Mouse (Mus musculus) heart, embryonic 14.5 days (tissue): Measurements from ENCODE around the gene F930015N05Rik. TPM values are rescaled to one million over a fixed set of nuclear protein-coding genes. Genes with fewer than 3 reads are reported as not detected.

Experiments
- ATAC-seq: fragments of 200-750 bp; cut with Nextera tagmentation; 2 replicates; pipeline ENCODE4 v1.8.0; 2017; ENCODE audit warnings: low read depth, moderate TSS enrichment; ENCODE audit not compliant: insufficient number of reproducible peaks, insufficient read depth, low FRiP score
- H3K27ac ChIP-seq, 2 experiments: fragments of 200-500 bp in 1 of 2; fragments of 300-500 bp in 1 of 2; sonication (generic) in 1 of 2; replicated peaks in 1 of 2; 2 replicates each; pipeline ENCODE4 v1.5.1; 2012 to 2014; ENCODE audit warnings: low read depth in 2 of 2, low read length in 2 of 2, control low read depth in 1 of 2, mild to moderate bottlenecking in 1 of 2, mixed read lengths in 1 of 2; ENCODE audit not compliant: control insufficient read depth in 1 of 2, insufficient read depth in 1 of 2
- H3K27me3 ChIP-seq: fragments of 300-500 bp; sonication (generic); 2 replicates; pipeline ENCODE4 v1.6.1; 2014; ENCODE audit warnings: mild to moderate bottlenecking, low read length, control low read depth; ENCODE audit not compliant: control insufficient read depth, insufficient read depth
- H3K36me3 ChIP-seq: fragments of 300-500 bp; sonication (generic); 2 replicates; pipeline ENCODE4 v1.6.1; 2014; ENCODE audit warnings: mild to moderate bottlenecking, control low read depth, low read length, mixed read lengths; ENCODE audit not compliant: control insufficient read depth, insufficient read depth
- H3K4me1 ChIP-seq, 2 experiments: fragments of 200-500 bp in 1 of 2; fragments of 300-500 bp in 1 of 2; sonication (generic) in 1 of 2; 2 replicates each; pipeline ENCODE4 v1.6.1; 2012 to 2014; ENCODE audit warnings: low read length in 2 of 2, control low read depth in 1 of 2, mixed read lengths in 1 of 2; ENCODE audit not compliant: control insufficient read depth in 2 of 2, insufficient read depth in 2 of 2
- H3K4me2 ChIP-seq: fragments of 300-500 bp; sonication (generic); 2 replicates; pipeline ENCODE4 v1.6.1; 2014; ENCODE audit warnings: mild to moderate bottlenecking, low read length
- H3K4me3 ChIP-seq, 2 experiments: fragments of 200-500 bp in 1 of 2; fragments of 300-500 bp in 1 of 2; sonication (generic) in 1 of 2; 2 replicates each; pipeline ENCODE4 v1.5.1; 2012 to 2014; ENCODE audit warnings: low read length in 2 of 2, mild to moderate bottlenecking in 2 of 2, control low read depth in 1 of 2, low read depth in 1 of 2, moderate library complexity in 1 of 2; ENCODE audit not compliant: control insufficient read depth in 1 of 2, insufficient read depth in 1 of 2
- H3K9ac ChIP-seq: fragments of 300-500 bp; sonication (generic); 2 replicates; pipeline ENCODE4 v1.6.1; 2014; ENCODE audit warnings: mild to moderate bottlenecking, low read length
- H3K9me3 ChIP-seq: fragments of 300-500 bp; sonication (generic); 2 replicates; pipeline ENCODE4 v1.6.1; 2016; ENCODE audit warnings: low read length, control low read depth; ENCODE audit not compliant: control insufficient read depth
- WGBS: fragments of 180-500 bp; shearing (Covaris S2); extraction: QIAGEN DNeasy Blood & Tissue Kit; methylation state at CpG from one replicate; pipeline ENCODE4 v1.1.7; 2014; 5-methylcytosine and 5-hydroxymethylcytosine counted together
- polyA plus RNA-seq: library from polyadenylated mRNA; unstranded; fragments of >200 nt; fragmentation: Nextera tagmentation; extraction: Ambion mirVana; gene quantifications from 2 replicates; pipeline ENCODE4 v1.2.1, GENCODE M21; 2014

The F930015N05Rik gene
- 0.39 and 0.54 TPM in 2 replicates for polyA plus RNA-seq

DNA sequence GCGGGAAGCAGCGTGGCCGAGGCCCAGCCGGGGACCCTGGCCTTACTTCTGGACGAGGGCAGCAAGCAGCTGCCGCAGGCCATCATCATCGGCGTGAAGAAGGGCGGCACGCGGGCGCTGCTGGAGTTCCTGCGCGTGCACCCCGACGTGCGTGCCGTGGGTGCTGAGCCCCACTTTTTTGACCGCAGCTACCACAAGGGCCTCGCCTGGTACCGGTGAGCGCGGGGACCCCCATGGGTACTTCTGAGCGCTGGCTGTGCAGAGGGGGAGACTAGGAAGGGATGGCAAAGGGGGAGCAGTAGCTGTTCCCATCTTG lies at the start of gene F930015N05Rik:
TSS of gene F930015N05Rik (minus strand) at position 242 of the 316 bp plus-strand sequence.
- Histone ChIP-seq H3K4me1 (peaks cover 2 to 8% of the 10 kb centered on the region in 2 experiments; a peak in 2 of 4 replicates), H3K9me3 (no peaks in the 10 kb centered on the region), H3K27me3 (peaks cover 46% of the 10 kb centered on the region), H3K4me2 (peak within 1 kb of the TSS; percentile 84), H3K36me3 (no peaks in the 10 kb centered on the region), H3K27ac (no peak within 1 kb of the TSS), H3K9ac (peak within 1 kb of the TSS; percentile 64), H3K4me3 (peak within 1 kb of the TSS; percentile 54)
- ATAC-seq: no peak
- under 1% methylated on average over 24 of the region's 24 CpGs for WGBS

DNA sequence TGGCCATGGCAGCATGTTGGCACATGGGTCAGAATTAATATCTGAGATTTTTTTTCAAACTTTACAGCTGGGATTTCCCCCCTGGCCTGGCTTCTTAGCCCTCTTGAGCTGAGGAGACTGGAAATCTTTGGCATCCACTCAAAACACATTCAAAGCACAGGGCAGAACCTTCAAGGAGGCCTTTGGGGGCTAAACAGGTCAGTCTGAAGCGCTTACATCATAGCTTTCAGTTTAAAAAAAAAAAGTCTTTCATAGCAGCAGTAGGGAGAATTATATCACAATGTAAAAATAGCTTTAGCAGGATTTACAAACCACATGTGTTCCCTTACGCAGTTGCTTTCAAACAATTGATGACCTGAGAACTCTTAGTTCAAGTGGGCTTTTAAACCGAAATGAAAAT lies 45.0 kb upstream of the F930015N05Rik start:
- Histone ChIP-seq H3K9ac (no peak overlapping the region), H3K4me2 (no peak overlapping the region), H3K27ac (0 out of 4 replicates have a peak overlapping the region, but pooled peaks of 1 of the 2 experiments have one; percentile 27), H3K36me3 (no peaks in the 10 kb centered on the region), H3K9me3 (no peaks in the 10 kb centered on the region), H3K4me3 (no peak overlapping the region), H3K27me3 (peaks cover 5% of the 10 kb centered on the region; the same call in 1 of the 2 replicates), H3K4me1 (peaks cover 0 to 4% of the 10 kb centered on the region in 2 experiments; a peak in 2 of 4 replicates)
- WGBS: 46% methylated on average over 3 of the region's 3 CpGs
- no peak for ATAC-seq

DNA sequence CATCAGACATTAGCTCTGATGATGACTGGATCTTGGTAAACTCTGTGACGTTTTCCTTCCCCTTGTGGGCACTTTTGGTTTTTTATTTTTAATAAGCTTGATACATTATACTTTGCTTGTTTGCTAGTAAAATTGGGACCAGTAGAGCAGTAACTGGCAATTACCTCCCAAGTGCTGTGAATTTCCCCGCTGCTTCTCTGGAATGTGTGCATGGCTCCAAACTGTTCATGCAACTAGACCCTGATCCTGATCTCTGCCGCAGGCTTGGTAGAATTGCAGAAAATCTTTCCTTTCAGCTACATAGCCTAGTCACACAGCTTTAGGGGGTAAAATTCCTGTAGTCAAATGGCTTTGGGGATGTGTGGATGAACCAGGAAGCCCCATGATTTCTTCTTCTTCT lies 37.2 kb upstream of the F930015N05Rik start:
- no peak overlapping the region for H3K4me3 ChIP-seq

DNA sequence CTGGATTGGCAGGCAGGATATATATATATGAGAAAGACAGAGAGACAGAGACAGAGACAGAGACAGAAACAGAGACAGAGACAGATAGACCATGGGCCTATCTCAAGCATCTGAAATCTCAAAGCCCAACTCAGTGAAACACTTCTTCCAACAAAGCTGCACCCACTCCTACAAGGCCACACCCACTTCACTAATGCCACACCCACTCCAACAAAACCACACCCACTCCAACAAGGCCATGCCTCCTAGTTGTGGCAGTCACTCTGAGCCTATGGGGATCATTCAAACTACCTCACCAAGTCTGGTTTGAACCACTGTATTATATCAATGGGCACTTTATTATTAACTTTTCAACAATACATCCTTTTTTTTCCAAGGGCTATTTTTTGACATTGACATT lies 34.2 kb upstream of the F930015N05Rik start:
- Histone ChIP-seq H3K4me1 (no peaks in the 10 kb centered on the region), H3K27me3 (no peaks in the 10 kb centered on the region), H3K4me3 (no peak overlapping the region), H3K9ac (no peak overlapping the region), H3K27ac (no peak overlapping the region), H3K9me3 (no peaks in the 10 kb centered on the region), H3K4me2 (no peak overlapping the region), H3K36me3 (no peaks in the 10 kb centered on the region)
- ATAC-seq: no peak

More for the DNA sequence above, 37.2 kb upstream of the F930015N05Rik start:
- no peak for ATAC-seq
- Histone ChIP-seq H3K9ac (no peak overlapping the region), H3K27me3 (no peaks in the 10 kb centered on the region), H3K36me3 (no peaks in the 10 kb centered on the region), H3K4me2 (no peak overlapping the region), H3K27ac (no peak overlapping the region), H3K9me3 (no peaks in the 10 kb centered on the region), H3K4me1 (no peaks in the 10 kb centered on the region)
- WGBS: 64% methylated on average over 3 of the region's 3 CpGs

DNA sequence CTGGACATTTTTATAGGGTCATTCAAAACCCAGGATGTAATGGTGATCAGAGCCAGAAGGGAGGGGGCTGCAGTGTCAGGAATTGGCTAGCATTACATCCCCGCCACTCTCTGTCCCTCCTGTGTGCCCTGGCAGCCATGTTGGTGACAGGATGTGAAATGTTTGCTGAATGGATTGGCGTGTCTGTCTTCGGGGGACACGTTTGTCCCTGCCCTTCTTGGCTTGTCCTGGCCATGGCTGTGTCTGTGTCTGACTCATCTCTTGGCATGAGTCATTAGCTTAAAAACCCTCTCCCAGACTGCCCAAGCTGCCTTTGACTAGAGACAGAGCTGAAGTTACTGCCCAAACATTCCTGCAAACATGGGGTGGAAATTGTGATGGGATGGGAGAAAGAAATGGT lies 32.3 kb upstream of the F930015N05Rik start:
- Histone ChIP-seq H3K27ac (no peak overlapping the region), H3K4me1 (no peaks in the 10 kb centered on the region; a peak in 1 of 4 replicates), H3K36me3 (no peaks in the 10 kb centered on the region), H3K9me3 (no peaks in the 10 kb centered on the region), H3K4me2 (no peak overlapping the region), H3K9ac (no peak overlapping the region), H3K27me3 (no peaks in the 10 kb centered on the region), H3K4me3 (no peak overlapping the region)
- no peak for ATAC-seq
- 61% methylated on average over 4 of the region's 4 CpGs for WGBS

DNA sequence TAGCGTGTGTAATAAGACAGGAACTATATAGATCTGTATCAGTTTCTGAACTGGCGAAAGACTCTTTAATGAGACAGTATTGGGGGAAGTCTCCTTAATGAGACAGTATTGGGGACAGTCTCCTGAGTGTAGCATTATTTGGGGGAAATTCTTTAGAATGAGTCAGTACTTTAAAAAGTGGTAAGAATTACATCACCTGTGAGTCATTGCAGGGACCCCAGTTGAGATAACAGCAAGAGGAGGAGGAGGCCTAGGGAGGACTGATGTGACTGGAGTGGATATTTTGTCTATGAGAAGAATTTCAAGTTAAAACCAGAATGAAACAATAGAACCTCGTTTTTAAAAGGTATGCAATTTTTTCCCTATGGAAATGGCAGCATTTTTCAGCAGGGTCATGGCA lies 25.3 kb upstream of the F930015N05Rik start:
- WGBS: 65% methylated on average over 3 of the region's 3 CpGs
- Histone ChIP-seq H3K4me3 (no peak overlapping the region), H3K36me3 (no peaks in the 10 kb centered on the region), H3K27ac (no peak overlapping the region), H3K4me2 (no peak overlapping the region), H3K9ac (no peak overlapping the region), H3K4me1 (no peaks in the 10 kb centered on the region; a peak in 1 of 4 replicates), H3K9me3 (no peaks in the 10 kb centered on the region), H3K27me3 (0 out of 2 replicates have a peak, but pooled peaks cover 3% of the 10 kb centered on the region)
- ATAC-seq: no peak

DNA sequence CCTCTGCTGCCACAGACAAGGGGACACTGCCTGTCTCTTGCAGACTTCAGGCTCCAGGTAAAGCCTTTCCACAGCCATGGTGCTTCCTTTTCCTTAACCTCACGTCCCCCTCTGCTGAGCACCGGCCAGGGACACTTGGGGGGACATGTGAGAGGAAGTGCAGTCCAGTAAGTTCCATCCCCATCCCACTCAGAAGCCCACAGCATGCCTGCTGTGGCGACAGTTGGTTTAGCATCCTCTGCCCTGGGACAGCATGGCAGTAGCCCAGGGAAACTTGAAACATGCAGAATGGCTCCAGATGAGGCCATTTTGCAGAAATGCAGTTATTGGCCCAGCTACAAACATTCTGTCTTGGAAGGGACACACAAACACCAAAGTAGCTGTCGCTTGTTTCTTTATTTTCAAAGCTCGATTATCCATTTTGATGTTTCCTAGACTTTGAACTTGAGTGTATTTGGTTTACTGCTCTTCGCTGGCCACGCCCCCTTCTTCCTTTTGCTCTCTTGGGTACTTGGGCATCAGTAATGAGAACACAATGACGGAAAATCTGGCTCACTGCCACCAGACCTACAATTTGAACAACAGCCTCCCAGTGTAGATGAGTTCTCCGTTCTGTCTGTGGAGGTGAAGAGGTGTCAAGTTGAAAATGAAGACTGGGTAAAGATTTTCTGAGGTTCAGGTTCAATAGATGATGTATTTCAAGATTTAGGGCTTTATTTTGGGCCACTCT lies 12.3 kb upstream of the F930015N05Rik start:
- no peaks in the 10 kb centered on the region for H3K4me1 ChIP-seq
- H3K27ac ChIP-seq: no peak overlapping the region
- H3K4me2 ChIP-seq: no peak overlapping the region
- no peaks in the 10 kb centered on the region for H3K36me3 ChIP-seq
- no peak overlapping the region for H3K9ac ChIP-seq
- 0 out of 2 replicates have a peak, but pooled peaks cover 5% of the 10 kb centered on the region for H3K27me3 ChIP-seq
- no peak for ATAC-seq
- no peaks in the 10 kb centered on the region for H3K9me3 ChIP-seq
- no peak overlapping the region for H3K4me3 ChIP-seq
- 75% methylated on average over 9 of the region's 9 CpGs for WGBS

DNA sequence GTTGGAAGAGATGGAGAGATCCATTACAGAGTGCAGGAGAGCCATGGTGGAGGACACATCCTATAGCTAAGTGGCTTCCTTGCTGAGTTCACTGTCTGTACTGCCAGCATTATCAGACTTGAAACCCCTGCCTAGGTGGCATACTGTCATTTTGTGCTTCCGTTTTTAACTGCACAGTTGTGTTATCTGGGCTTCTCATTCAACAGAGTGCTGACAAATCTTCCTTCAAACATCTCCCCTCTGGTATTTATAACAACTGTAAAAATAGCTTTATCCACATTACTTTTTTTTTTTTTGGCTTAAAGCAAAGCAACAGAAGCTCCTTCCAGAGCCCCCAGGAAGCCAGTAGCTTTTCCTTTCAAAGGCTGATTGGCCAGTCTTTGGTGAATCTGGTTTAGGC lies 8.8 kb upstream of the F930015N05Rik start:
- Histone ChIP-seq H3K9me3 (no peaks in the 10 kb centered on the region), H3K4me3 (no peak overlapping the region), H3K36me3 (no peaks in the 10 kb centered on the region), H3K9ac (no peak overlapping the region), H3K27me3 (peaks cover 25% of the 10 kb centered on the region), H3K27ac (no peak overlapping the region), H3K4me1 (peaks cover 0 to 2% of the 10 kb centered on the region in 2 experiments; a peak in 1 of 4 replicates), H3K4me2 (no peak overlapping the region)
- ATAC-seq: no peak
- WGBS: 27% methylated on average over 1 of the region's 1 CpGs
